Mouse (Mus musculus): ENCODE measurements around the gene Lingo4.

DNA sequence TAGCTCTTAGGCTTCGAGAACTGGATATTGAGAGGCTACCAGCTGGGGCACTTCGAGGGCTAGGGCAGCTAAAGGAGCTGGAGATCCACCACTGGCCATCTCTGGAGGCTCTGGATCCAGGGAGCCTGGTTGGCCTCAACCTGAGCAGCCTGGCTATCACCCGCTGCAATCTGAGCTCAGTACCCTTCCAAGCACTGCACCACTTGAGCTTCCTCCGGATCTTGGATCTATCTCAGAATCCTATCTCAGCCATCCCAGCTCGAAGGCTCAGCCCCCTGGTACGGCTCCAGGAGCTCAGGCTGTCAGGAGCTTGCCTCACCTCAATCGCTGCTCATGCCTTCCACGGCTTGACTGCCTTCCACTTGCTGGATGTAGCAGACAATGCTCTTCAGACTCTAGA, 4.1 kb downstream of the Lingo4 start:
- TF ChIP-seq POLR2A (IDR thresholded peaks at IDR 0.05; ENCODE audit: low read depth, low read length) = no peak
- no peak for TF ChIP-seq CTCF (IDR thresholded peaks at IDR 0.05; ENCODE audit: borderline replicate concordance, insufficient read depth, low read length)
